Mouse (Mus musculus) midbrain, embryonic 12.5 days (tissue): ENCODE measurements around the gene Nod1. TPM values are rescaled to one million over a fixed set of nuclear protein-coding genes. Genes with fewer than 3 reads are reported as not detected.
"Not testable (repeated sequence)": the region's sequence is repeated elsewhere in the genome, so short reads cannot be mapped to it uniquely, and the experiment has no call there.

Experiments used
- ATAC-seq: fragments of 200-750 bp; cut with Nextera tagmentation; 2 replicates; pipeline ENCODE4 v1.8.0; 2017; ENCODE audit warnings: low read depth, moderate TSS enrichment, moderate library complexity; ENCODE audit not compliant: low FRiP score
- H3K27ac ChIP-seq: fragments of 300-500 bp; sonication (generic); replicated peaks from 2 replicates; pipeline ENCODE4 v1.5.1; 2016; ENCODE audit warnings: mild to moderate bottlenecking
- H3K27me3 ChIP-seq: fragments of 300-500 bp; sonication (generic); 2 replicates; pipeline ENCODE4 v1.6.1; 2016; ENCODE audit warnings: mild to moderate bottlenecking
- H3K36me3 ChIP-seq: fragments of 300-500 bp; sonication (generic); 2 replicates; pipeline ENCODE4 v1.6.1; 2016
- H3K4me1 ChIP-seq: fragments of 300-500 bp; sonication (generic); 2 replicates; pipeline ENCODE4 v1.6.1; 2016
- H3K4me2 ChIP-seq: fragments of 300-500 bp; sonication (generic); replicated peaks from 2 replicates; pipeline ENCODE4 v1.6.1; 2016; ENCODE audit warnings: mild to moderate bottlenecking, moderate library complexity
- H3K4me3 ChIP-seq: fragments of 300-500 bp; sonication (generic); 2 replicates; pipeline ENCODE4 v1.5.1; 2016; ENCODE audit warnings: mild to moderate bottlenecking
- H3K9ac ChIP-seq: fragments of 300-500 bp; sonication (generic); replicated peaks from 2 replicates; pipeline ENCODE4 v1.6.1; 2016; ENCODE audit warnings: mild to moderate bottlenecking, moderate library complexity
- H3K9me3 ChIP-seq: fragments of 300-500 bp; sonication (generic); 2 replicates; pipeline ENCODE4 v1.6.1; 2016; ENCODE audit warnings: mild to moderate bottlenecking
- WGBS: fragments of 180-500 bp; shearing (Covaris S2); methylation state at CpG from one replicate; pipeline ENCODE4 v1.1.7; 2016; 5-methylcytosine and 5-hydroxymethylcytosine counted together
- polyA plus RNA-seq: library from polyadenylated mRNA; unstranded; fragments of >200 nt; fragmentation: Nextera tagmentation; extraction: Ambion mirVana; gene quantifications from 2 replicates; pipeline ENCODE4 v1.2.1, GENCODE M21; 2016

Gene Nod1
- polyA plus RNA-seq, 1 experiment from 2014 or later = 3.6 TPM

DNA sequence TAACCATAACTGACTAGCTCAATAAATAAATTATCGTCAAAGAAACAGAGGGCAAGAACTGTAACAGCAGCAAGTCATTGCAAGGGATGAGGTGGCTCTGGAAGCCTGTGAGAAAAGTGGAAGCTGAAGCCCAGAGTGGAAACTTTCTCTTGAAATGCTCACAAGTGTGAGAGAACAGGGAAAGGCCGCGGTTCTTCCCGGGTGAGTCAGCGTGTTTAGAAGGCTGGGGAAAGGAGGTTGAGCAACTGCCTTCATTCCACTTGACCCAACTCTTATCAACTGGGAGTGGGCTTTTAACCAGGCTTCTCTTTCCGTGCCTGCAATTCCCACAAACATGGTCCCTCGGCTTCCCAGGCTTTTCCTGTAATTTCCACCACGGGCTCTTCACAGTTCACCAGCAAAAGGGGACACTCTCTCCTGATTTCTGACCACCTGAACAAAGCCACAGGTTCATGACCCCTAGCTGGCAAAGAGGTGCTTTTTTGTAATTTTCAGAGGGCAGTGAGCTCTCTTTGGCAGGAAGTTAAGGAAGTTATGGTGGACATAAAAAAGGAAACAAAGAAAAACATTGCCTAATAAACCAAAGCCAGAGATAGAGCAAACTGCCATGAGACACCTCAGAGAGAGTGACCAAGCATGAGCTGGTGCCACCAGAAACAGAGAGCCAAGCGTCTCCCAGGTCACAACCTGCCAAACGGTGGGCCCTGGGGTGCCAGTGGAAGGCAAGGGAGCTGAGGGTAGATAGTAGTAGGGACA, 17.6 kb downstream of the Nod1 start:
- ATAC-seq = no peak
- no peak overlapping the region for H3K9ac ChIP-seq
- WGBS = 89% methylated on average over 10 of the region's 10 CpGs
- no peaks in the 10 kb centered on the region for H3K36me3 ChIP-seq
- no peak overlapping the region for H3K4me3 ChIP-seq
- H3K27ac ChIP-seq = no peak overlapping the region
- H3K4me1 ChIP-seq = no peaks in the 10 kb centered on the region
- no peaks in the 10 kb centered on the region for H3K9me3 ChIP-seq
- H3K27me3 ChIP-seq = no peaks in the 10 kb centered on the region
- H3K4me2 ChIP-seq = no peak overlapping the region

DNA sequence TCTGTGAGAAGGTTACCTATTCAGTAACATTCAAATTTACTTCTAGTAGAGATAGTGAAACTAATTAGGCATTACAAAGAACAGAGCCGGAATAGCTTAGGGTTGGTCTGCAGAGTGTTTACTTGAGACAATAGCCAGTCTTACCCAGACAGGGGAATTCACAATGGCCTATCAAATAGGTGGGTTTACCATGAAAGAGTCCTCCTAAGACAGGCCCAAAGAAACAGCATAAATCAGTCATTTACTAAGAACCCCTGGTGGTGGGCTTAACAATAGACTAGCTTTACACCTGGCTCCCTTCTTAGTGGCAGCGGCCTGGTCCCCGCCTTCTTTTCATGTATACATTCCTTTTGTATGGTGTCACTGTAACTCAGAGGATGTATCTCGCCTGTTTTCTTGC, 19.0 kb downstream of the Nod1 start:
- not testable (repeated sequence) for H3K4me3 ChIP-seq, H3K4me2 ChIP-seq, H3K36me3 ChIP-seq, H3K9ac ChIP-seq, H3K27me3 ChIP-seq, H3K4me1 ChIP-seq, ATAC-seq, H3K9me3 ChIP-seq, H3K27ac ChIP-seq
- WGBS = 77% methylated on average over 4 of the region's 4 CpGs

DNA sequence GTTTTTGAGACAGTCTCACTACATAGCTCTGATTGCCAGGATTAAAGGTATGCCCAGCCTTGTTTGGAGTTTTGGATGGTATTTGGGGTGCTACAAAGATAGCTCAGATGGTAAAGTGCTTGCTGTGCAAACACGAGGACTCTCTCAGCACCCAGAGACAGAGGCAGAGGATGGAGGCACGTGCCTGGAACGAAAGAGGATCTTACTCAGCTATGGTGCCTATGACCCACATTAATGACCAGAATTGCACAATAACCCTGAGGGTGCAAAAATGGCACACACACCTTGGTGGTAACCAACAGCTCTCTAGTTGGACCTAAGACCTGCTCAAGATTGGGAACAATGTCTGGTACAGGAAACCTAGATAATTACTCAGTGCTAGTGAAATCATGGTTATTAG, 19.9 kb downstream of the Nod1 start:
- H3K4me3 ChIP-seq = no peak overlapping the region
- no peaks in the 10 kb centered on the region for H3K4me1 ChIP-seq
- H3K9ac ChIP-seq = no peak overlapping the region
- no peak overlapping the region for H3K4me2 ChIP-seq
- ATAC-seq = no peak
- WGBS = 87% methylated on average over 3 of the region's 3 CpGs
- H3K9me3 ChIP-seq = no peaks in the 10 kb centered on the region
- H3K27me3 ChIP-seq = no peaks in the 10 kb centered on the region
- H3K36me3 ChIP-seq = no peaks in the 10 kb centered on the region
- H3K27ac ChIP-seq = no peak overlapping the region

DNA sequence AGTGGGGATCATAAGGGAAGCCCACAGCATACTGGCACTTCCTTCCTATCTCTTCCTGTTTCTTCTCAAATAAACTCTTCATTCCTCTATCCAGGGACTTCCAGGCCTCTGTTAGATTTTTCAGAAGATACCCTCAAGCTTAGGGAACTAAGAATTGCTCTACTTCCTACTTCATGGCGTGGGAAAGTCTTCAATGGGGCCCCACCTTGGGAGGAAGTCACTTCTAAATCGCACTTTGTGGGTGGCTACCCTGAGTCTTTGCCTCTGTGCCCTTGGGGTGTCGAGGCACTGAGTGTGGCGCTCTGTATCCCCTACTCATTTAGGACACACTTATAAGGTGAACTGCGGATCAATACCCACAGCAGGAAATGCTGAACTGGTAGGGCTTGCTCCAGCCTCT, 23.7 kb downstream of the Nod1 start:
- no peak overlapping the region for H3K9ac ChIP-seq
- ATAC-seq = no peak
- 86% methylated on average over 5 of the region's 5 CpGs for WGBS
- no peaks in the 10 kb centered on the region for H3K36me3 ChIP-seq
- H3K4me1 ChIP-seq = no peaks in the 10 kb centered on the region
- H3K27me3 ChIP-seq = peaks cover 18% of the 10 kb centered on the region
- H3K4me2 ChIP-seq = no peak overlapping the region
- no peak overlapping the region for H3K4me3 ChIP-seq
- H3K27ac ChIP-seq = no peak overlapping the region
- H3K9me3 ChIP-seq = no peaks in the 10 kb centered on the region

DNA sequence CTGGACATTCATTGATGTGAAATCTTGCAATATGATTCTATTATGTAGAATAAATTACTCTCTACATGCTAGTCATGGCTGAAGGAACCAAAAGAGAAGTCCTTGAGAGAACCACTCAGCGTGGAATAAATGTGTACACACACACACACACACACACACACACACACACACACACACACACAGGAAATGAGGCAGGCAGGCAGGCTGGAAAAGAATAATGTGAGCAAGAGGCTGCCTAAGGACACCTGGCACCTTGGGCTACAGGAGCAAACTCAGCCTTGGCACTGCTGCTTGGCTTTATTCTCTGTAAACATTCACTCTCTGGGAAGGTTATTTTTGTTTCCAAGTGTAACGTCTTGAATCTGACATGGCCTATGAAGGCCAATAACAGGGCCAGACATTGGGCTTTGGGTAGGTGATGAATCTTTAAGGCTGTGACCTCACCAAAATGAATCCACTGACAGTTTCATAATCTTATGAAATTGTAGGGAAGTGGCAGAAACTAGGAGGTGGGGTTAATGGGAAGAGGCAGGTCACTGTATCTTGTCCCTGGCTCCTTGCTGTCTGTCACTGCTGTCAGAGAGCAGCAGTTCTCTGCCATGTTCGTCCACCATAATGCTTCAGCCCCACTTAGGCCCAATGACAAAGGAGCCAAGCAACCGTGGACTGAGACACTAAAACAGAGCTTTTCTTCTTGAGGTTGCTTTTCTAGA, 26.0 kb downstream of the Nod1 start:
- H3K36me3 ChIP-seq = no peaks in the 10 kb centered on the region
- H3K4me2 ChIP-seq = no peak overlapping the region
- no peak for ATAC-seq
- no peaks in the 10 kb centered on the region for H3K9me3 ChIP-seq
- H3K9ac ChIP-seq = no peak overlapping the region
- no peaks in the 10 kb centered on the region for H3K4me1 ChIP-seq
- peaks cover 26% of the 10 kb centered on the region for H3K27me3 ChIP-seq
- no peak overlapping the region for H3K4me3 ChIP-seq
- H3K27ac ChIP-seq = no peak overlapping the region
- 77% methylated on average over 4 of the region's 4 CpGs for WGBS

DNA sequence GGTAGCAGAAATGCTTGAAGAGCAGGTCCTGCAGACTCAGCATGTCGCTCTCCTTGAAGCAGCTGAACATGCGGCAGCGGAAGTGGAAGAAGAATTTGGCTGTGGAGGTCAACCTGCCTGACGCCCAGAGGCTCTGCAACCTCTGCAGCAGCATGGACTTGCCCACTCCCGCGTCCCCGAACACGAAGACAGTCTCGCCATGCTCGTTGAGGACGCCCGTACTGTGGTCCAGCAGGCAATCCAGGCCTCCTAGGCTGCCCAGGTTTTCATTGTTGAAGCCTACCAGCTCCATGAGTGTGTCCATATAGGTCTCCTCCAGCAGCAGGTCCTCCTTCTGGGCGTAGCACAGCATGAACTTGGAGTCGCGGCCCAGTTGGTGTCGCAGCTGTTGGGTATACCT, 27.9 kb downstream of the Nod1 start:
- Histone ChIP-seq H3K9me3 (no peaks in the 10 kb centered on the region), H3K4me2 (no peak overlapping the region), H3K9ac (no peak overlapping the region), H3K4me1 (0 out of 2 replicates have a peak, but pooled peaks cover 3% of the 10 kb centered on the region), H3K36me3 (no peaks in the 10 kb centered on the region), H3K4me3 (no peak overlapping the region), H3K27ac (no peak overlapping the region), H3K27me3 (peaks cover 26% of the 10 kb centered on the region)
- 89% methylated on average over 16 of the region's 16 CpGs for WGBS
- no peak for ATAC-seq

DNA sequence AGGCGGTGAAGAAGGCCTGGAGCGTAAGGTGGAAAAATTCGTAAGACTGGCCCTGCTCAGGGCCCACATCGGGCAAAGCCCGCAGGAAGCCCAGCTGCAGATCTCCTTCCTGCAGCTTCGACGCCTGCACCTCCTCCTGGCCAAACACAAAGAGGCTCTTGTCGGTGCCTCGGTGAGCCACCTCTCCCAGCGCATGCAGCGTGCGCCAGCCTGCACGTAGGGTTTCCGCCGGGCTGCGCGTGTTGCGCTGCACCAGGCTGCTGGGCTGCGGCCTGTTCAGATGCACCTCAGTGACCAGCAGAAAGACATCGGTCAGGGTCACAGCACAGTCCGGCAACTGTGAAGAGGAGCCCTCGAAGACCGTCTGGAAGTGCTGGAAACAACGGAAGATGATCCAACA, 28.7 kb downstream of the Nod1 start:
- H3K4me2 ChIP-seq = no peak overlapping the region

DNA sequence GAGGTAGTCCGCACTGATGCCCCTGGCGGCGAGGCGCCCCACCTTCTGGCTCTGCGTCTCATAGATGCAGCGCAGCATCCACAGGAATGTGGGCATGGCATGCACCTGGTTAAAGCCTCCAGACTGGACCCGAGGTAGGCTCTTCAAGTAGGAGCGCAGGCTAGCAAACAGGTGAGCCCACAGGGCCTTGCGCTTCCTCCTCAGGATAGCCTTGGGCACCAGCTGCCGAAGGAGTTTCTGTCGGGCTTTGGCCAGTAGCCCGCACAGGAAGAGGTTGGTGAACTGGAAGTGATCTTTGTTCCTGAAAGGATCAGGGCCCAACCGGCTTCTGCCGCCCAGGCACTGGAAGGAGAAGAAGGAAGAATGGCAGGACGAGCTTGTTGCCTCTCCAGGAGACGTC, 29.1 kb downstream of the Nod1 start:
- no peak overlapping the region for H3K9ac ChIP-seq
- 0 out of 2 replicates have a peak, but pooled peaks cover 3% of the 10 kb centered on the region for H3K4me1 ChIP-seq
- no peaks in the 10 kb centered on the region for H3K36me3 ChIP-seq
- no peak overlapping the region for H3K4me3 ChIP-seq
- H3K27me3 ChIP-seq = peaks cover 26% of the 10 kb centered on the region
- H3K4me2 ChIP-seq = no peak overlapping the region
- no peak for ATAC-seq
- no peaks in the 10 kb centered on the region for H3K9me3 ChIP-seq
- H3K27ac ChIP-seq = no peak overlapping the region
- WGBS = 73% methylated on average over 16 of the region's 16 CpGs

More for the DNA sequence above, 28.7 kb downstream of the Nod1 start:
- Histone ChIP-seq H3K27me3 (peaks cover 26% of the 10 kb centered on the region), H3K9ac (no peak overlapping the region), H3K4me1 (0 out of 2 replicates have a peak, but pooled peaks cover 3% of the 10 kb centered on the region), H3K9me3 (no peaks in the 10 kb centered on the region), H3K27ac (no peak overlapping the region), H3K4me3 (no peak overlapping the region), H3K36me3 (no peaks in the 10 kb centered on the region)
- WGBS = 56% methylated on average over 24 of the region's 24 CpGs
- ATAC-seq = no peak

DNA sequence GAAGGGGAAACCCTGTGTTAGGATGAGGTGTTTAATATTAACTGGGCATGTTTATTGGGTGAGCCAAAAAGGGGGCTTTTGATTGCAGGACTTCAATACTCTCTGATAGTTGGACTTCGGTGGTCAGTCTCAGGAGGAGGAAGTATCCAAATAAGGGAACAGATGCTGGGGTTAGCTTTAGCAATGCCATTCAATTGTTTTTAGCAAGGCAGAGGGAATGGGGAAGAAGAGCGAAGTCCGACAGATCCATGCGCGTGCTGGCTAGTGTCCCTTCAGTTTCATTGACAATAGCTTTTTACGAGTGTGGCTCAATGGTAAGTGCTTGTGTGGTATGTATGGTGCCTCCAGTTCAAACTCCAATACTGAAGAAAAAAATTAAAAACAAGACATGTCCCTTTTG, 31.3 kb downstream of the Nod1 start:
- 95% methylated on average over 6 of the region's 6 CpGs for WGBS
- Histone ChIP-seq H3K27ac (no peak overlapping the region), H3K4me3 (no peak overlapping the region), H3K9ac (no peak overlapping the region), H3K9me3 (no peaks in the 10 kb centered on the region), H3K4me2 (no peak overlapping the region), H3K4me1 (0 out of 2 replicates have a peak, but pooled peaks cover 3% of the 10 kb centered on the region), H3K36me3 (no peaks in the 10 kb centered on the region), H3K27me3 (peaks cover 26% of the 10 kb centered on the region)
- no peak for ATAC-seq

DNA sequence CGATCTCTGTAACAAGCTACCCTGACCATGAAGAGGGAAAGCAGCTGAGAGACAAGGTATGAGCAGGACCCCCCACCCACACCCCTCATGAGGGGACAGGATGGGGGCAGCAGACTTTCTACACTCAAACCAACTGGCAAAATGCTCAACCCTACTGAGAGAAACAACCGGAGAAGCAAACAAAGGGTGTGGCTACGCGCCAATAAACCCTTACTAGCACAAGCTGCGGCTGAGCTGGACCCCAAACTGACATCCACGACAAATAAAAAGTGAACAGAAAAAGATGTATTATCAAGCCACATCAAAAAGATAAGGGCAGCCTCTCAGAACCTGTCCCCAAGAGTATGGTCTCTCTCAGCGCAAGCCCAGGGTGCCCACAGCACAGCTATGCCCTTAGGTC, 32.3 kb downstream of the Nod1 start:
- H3K36me3 ChIP-seq = no peaks in the 10 kb centered on the region
- H3K9me3 ChIP-seq = no peaks in the 10 kb centered on the region
- no peak overlapping the region for H3K4me3 ChIP-seq
- peaks cover 23% of the 10 kb centered on the region for H3K27me3 ChIP-seq
- WGBS = 85% methylated on average over 7 of the region's 7 CpGs
- no peak overlapping the region for H3K27ac ChIP-seq
- ATAC-seq = no peak
- no peak overlapping the region for H3K9ac ChIP-seq
- no peak overlapping the region for H3K4me2 ChIP-seq
- H3K4me1 ChIP-seq = 0 out of 2 replicates have a peak, but pooled peaks cover 3% of the 10 kb centered on the region

DNA sequence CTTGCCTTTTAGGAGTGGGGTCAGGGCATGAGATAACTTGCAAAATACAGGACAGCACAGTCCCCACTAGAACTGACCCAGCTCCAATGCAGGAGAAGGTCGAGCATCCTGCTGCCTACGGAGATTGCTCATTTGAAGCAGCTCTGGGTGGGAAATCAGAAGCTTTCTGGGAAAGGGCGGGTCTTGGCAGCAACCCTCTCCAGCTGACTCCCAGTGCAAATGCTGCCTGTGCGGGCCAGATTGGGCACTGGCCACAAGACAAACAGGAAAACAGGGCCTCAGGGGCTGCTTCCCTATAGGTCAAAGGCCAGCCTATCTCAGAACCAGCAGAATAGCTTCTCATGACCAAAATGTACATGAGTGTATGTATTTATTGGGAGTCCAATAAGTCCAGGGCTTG, 32.8 kb downstream of the Nod1 start:
- ATAC-seq = no peak
- WGBS = 80% methylated on average over 4 of the region's 4 CpGs
- Histone ChIP-seq H3K27me3 (peaks cover 18% of the 10 kb centered on the region), H3K4me1 (0 out of 2 replicates have a peak, but pooled peaks cover 3% of the 10 kb centered on the region), H3K9ac (no peak overlapping the region), H3K4me2 (no peak overlapping the region), H3K4me3 (no peak overlapping the region), H3K36me3 (no peaks in the 10 kb centered on the region), H3K27ac (no peak overlapping the region), H3K9me3 (no peaks in the 10 kb centered on the region)

DNA sequence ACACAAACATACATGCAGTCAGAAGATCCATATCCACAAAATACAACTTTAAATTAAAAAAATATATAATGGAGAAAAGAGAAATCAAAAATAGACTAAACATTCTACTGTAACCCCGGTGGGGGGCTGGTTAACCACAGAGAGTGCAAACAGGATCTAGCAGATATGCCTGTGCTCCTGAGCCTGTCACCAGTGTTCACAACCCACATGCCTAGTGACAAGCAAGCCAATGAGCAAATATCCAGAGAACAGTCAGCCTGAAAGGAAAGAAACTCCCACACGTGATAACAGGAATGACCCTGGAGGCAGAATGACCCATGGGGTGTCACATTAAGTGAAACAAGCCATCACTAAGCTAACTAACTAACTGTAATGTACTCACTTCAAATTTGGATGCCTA, 35.9 kb downstream of the Nod1 start:
- 82% methylated on average over 2 of the region's 2 CpGs for WGBS
- Histone ChIP-seq H3K36me3 (no peaks in the 10 kb centered on the region), H3K4me1 (0 out of 2 replicates have a peak, but pooled peaks cover 3% of the 10 kb centered on the region), H3K9ac (no peak overlapping the region), H3K27ac (no peak overlapping the region), H3K4me3 (no peak overlapping the region), H3K27me3 (no peaks in the 10 kb centered on the region), H3K9me3 (no peaks in the 10 kb centered on the region), H3K4me2 (no peak overlapping the region)
- ATAC-seq = no peak
